Mouse (Mus musculus) embryonic facial prominence, embryonic 14.5 days (tissue): ENCODE measurements at regions not wholly inside any gene's neighbourhood (a gene's known extent, or its start where the extent isn't known, plus 50 kb on each side); places are given as distances from the start of the nearest gene placed in this dataset.

Experiments
- ATAC-seq: fragments of 200-750 bp; cut with Nextera tagmentation; 2 replicates; pipeline ENCODE4 v1.8.0; 2017; ENCODE audit warnings: low read depth, moderate number of reproducible peaks, moderate TSS enrichment
- DNase-seq: peaks from one replicate; pipeline ENCODE4 v3.0.0-alpha.2; 2015; ENCODE audit warnings: low spot score
- H3K27ac ChIP-seq: fragments of 300-500 bp; sonication (generic); replicated peaks from 2 replicates; pipeline ENCODE4 v1.5.1; 2014; ENCODE audit warnings: low read depth, mild to moderate bottlenecking, low read length, moderate library complexity
- H3K27me3 ChIP-seq: fragments of 300-500 bp; sonication (generic); replicated peaks from 2 replicates; pipeline ENCODE4 v1.6.1; 2014; ENCODE audit warnings: low read length; ENCODE audit not compliant: control insufficient read depth, insufficient read depth
- H3K36me3 ChIP-seq: fragments of 300-500 bp; sonication (generic); 2 replicates; pipeline ENCODE4 v1.6.1; 2014; ENCODE audit warnings: low read length, mixed read lengths; ENCODE audit not compliant: control insufficient read depth, insufficient read depth
- H3K4me1 ChIP-seq: fragments of 300-500 bp; sonication (generic); 2 replicates; pipeline ENCODE4 v1.6.1; 2014; ENCODE audit warnings: antibody characterized with exemption, low read length; ENCODE audit not compliant: control insufficient read depth, insufficient read depth
- H3K4me2 ChIP-seq: fragments of 300-500 bp; sonication (generic); 2 replicates; pipeline ENCODE4 v1.6.1; 2014; ENCODE audit warnings: low read depth, mild to moderate bottlenecking, low read length, moderate library complexity, mixed read lengths
- H3K4me3 ChIP-seq: fragments of 300-500 bp; sonication (generic); 2 replicates; pipeline ENCODE4 v1.5.1; 2014; ENCODE audit warnings: low read depth, mild to moderate bottlenecking, low read length
- H3K9ac ChIP-seq: fragments of 300-500 bp; sonication (generic); 2 replicates; pipeline ENCODE4 v1.6.1; 2014; ENCODE audit warnings: low read depth, mild to moderate bottlenecking, low read length, moderate library complexity, mixed read lengths
- H3K9me3 ChIP-seq: fragments of 300-500 bp; sonication (generic); 2 replicates; pipeline ENCODE4 v1.6.1; 2016; ENCODE audit warnings: low read length; ENCODE audit not compliant: control insufficient read depth
- WGBS: fragments of 180-500 bp; shearing (Covaris S2); extraction: QIAGEN DNeasy Blood & Tissue Kit; methylation state at CpG from one replicate; pipeline ENCODE4 v1.1.7; 2014; 5-methylcytosine and 5-hydroxymethylcytosine counted together

GRCm38 (mm10) chr14:76698718-76699402 lies 142.2 kb upstream of the Serp2 start:
- peak overlapping the region; percentile 80 for H3K27ac ChIP-seq

DNA sequence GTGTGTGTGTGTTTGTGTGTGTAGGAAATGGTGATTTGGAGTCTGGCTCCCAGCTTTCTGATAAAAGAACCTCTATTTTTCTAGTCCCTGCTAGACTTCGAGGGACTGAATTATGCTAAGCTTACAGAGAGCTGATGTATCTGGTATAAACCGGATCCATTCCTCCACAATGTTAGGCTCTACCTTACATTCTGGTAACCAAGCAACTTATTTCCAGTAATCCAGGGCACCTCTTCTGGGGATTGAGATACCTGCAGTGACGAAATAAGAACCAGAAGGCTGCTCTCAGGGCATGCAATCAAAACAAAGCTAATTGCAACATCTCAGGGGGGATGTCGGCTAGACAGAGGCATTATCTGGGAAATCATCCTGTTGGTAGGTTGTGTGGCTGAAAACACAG lies 140.0 kb upstream of the Serp2 start:
- H3K27ac ChIP-seq, result 0 out of 2 replicates have a peak overlapping the region, but pooled peaks have one; percentile 21
- H3K4me1 ChIP-seq, result peaks cover 42% of the 10 kb centered on the region
- H3K4me2 ChIP-seq, result no peak overlapping the region
- 33% methylated on average over 4 of the region's 4 CpGs for WGBS
- H3K27me3 ChIP-seq, result no peaks in the 10 kb centered on the region
- H3K9ac ChIP-seq, result no peak overlapping the region
- no peaks in the 10 kb centered on the region for H3K9me3 ChIP-seq
- no peaks in the 10 kb centered on the region for H3K36me3 ChIP-seq
- DNase-seq (peak; percentile 66), ATAC-seq (no peak)
- H3K4me3 ChIP-seq, result no peak overlapping the region

More at GRCm38 (mm10) chr14:76698718-76699402, 142.2 kb upstream of the Serp2 start:
- DNase-seq (peak; percentile 90), ATAC-seq (peak; percentile 83)
- Histone ChIP-seq H3K4me2 (no peak overlapping the region), H3K9ac (no peak overlapping the region), H3K27me3 (no peaks in the 10 kb centered on the region), H3K9me3 (no peaks in the 10 kb centered on the region), H3K36me3 (no peaks in the 10 kb centered on the region), H3K4me3 (no peak overlapping the region), H3K4me1 (peaks cover 38% of the 10 kb centered on the region)
- WGBS, result 32% methylated on average over 4 of the region's 4 CpGs

DNA sequence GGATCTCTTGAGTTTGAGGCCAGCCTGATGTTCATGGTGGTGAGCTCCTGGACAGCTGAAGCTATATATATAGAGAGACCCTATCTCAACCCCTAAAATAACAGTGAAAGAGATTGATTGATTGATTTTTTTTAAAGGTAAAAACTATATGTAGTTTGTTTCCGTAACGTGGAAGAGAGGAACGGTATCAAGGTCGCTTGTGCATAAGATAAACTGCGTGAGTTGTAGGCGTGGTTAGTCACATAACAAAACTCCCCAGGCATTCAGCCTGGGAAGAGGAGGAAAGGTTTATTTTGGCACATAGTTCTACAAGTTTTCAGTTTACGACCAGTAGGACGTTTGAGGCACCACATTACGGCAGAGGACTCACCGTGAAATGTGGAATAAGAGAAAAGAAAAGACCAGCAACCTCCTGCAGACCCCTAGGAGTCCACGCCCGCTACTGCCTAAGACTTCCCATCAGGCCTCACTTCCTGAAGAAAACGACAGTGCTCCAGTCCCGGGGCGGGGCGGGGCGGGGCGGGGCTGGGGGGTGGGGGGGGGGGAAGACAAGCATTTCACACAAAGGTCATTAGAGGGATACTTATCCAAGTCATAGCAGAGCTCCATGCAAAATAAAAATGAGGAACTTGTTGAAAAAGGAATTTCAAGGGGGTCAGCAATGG lies 139.1 kb upstream of the Serp2 start:
- 64% methylated on average over 18 of the region's 18 CpGs for WGBS
- no peak overlapping the region for H3K9ac ChIP-seq
- H3K4me1 ChIP-seq, result peaks cover 42% of the 10 kb centered on the region
- H3K9me3 ChIP-seq, result no peaks in the 10 kb centered on the region
- ATAC-seq, result no peak
- H3K4me2 ChIP-seq, result no peak overlapping the region; the same call in 1 of the 2 replicates
- H3K27me3 ChIP-seq, result no peaks in the 10 kb centered on the region
- H3K27ac ChIP-seq, result no peak overlapping the region
- H3K4me3 ChIP-seq, result no peak overlapping the region
- no peak for DNase-seq
- H3K36me3 ChIP-seq, result no peaks in the 10 kb centered on the region

DNA sequence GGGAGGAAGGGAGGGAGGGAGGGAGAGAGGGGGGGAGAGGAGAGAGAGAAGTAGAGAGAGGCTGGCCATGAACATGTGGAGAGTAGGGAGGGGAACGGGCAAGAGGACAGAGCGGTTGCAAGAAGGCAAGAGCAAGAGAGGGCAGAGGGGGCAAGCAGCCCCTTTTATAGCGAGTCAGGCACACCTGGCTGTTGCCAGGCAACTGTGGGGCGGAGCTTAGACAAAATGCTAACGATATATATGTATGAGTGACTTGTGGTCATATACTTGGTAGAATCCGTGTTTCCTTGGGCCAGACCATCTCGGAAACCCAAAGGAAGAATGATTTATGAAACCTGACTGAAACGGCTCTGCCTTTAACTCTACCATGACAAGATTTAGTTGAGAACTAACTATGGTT lies 138.2 kb upstream of the Serp2 start:
- DNase-seq (no peak), ATAC-seq (no peak)
- Histone ChIP-seq H3K9ac (no peak overlapping the region), H3K4me1 (peaks cover 42% of the 10 kb centered on the region), H3K9me3 (no peaks in the 10 kb centered on the region), H3K27me3 (no peaks in the 10 kb centered on the region), H3K4me3 (no peak overlapping the region), H3K27ac (no peak overlapping the region), H3K36me3 (no peaks in the 10 kb centered on the region), H3K4me2 (no peak overlapping the region)
- 88% methylated on average over 8 of the region's 8 CpGs for whole genome bisulfite sequencing

GRCm38 (mm10) chr14:76693351-76694317 lies 136.9 kb upstream of the Serp2 start:
- Histone ChIP-seq H3K27ac (peak overlapping the region; percentile 69), H3K4me2 (no peak overlapping the region), H3K36me3 (no peaks in the 10 kb centered on the region), H3K27me3 (no peaks in the 10 kb centered on the region), H3K9ac (no peak overlapping the region), H3K9me3 (no peaks in the 10 kb centered on the region), H3K4me3 (no peak overlapping the region), H3K4me1 (peaks cover 34% of the 10 kb centered on the region)
- DNase-seq (peak; percentile 86), ATAC-seq (peak; percentile 56)
- WGBS, result 26% methylated on average over 15 of the region's 15 CpGs

- H3K4me1 ChIP-seq, result peaks cover 32% of the 10 kb centered on the region
- ATAC-seq, result peak; percentile 49; the same call in 1 of the 2 replicates
Measured at GRCm38 (mm10) chr14:76687971-76688407, 131.3 kb upstream of the Serp2 start.

GRCm38 (mm10) chr14:76686762-76687453 lies 130.2 kb upstream of the Serp2 start:
- Histone ChIP-seq H3K4me3 (no peak overlapping the region), H3K27ac (no peak overlapping the region), H3K9me3 (no peaks in the 10 kb centered on the region), H3K9ac (no peak overlapping the region), H3K4me1 (peaks cover 27% of the 10 kb centered on the region), H3K4me2 (no peak overlapping the region), H3K36me3 (no peaks in the 10 kb centered on the region), H3K27me3 (no peaks in the 10 kb centered on the region)
- 37% methylated on average over 9 of the region's 9 CpGs for WGBS
- DNase-seq (no peak), ATAC-seq (peak; percentile 17; the same call in 1 of the 2 replicates)

More at GRCm38 (mm10) chr14:76687971-76688407, 131.3 kb upstream of the Serp2 start:
- Histone ChIP-seq H3K9ac (no peak overlapping the region), H3K27ac (no peak overlapping the region), H3K4me3 (no peak overlapping the region), H3K36me3 (no peaks in the 10 kb centered on the region), H3K9me3 (no peaks in the 10 kb centered on the region), H3K27me3 (no peaks in the 10 kb centered on the region), H3K4me2 (no peak overlapping the region)
- no peak for DNase-seq
- WGBS, result 33% methylated on average over 10 of the region's 10 CpGs
